Mouse (Mus musculus) liver, embryonic 14.5 days (tissue): Measurements from ENCODE around the gene Gatad2b.

Experiments
- CTCF ChIP-seq: IDR thresholded peaks from 2 replicates; pipeline ENCODE4 v1.5.1; 2016; ENCODE audit warnings: antibody characterized with exemption, low read depth, control low read depth
- EP300 ChIP-seq: IDR thresholded peaks from 2 replicates; pipeline ENCODE4 v1.6.1; 2016; ENCODE audit warnings: antibody characterized with exemption, low read depth

- TF ChIP-seq CTCF (no peak), EP300 (no peak)
Measured at GRCm38 (mm10) chr3:90378496-90378895, 85.5 kb downstream of the Gatad2b start.
